Mouse (Mus musculus) testis, adult 2 months (tissue): ENCODE results near the gene Insc.

Experiments
- CTCF ChIP-seq: fragments of 200-500 bp; IDR thresholded peaks from 2 replicates; pipeline ENCODE4 v1.5.1; 2012; ENCODE audit warnings: low read depth, mild to moderate bottlenecking, inconsistent platforms, low read length, moderate library complexity; ENCODE audit not compliant: control insufficient read depth, insufficient read depth, insufficient replicate concordance
- POLR2A ChIP-seq: fragments of 200-500 bp; IDR thresholded peaks from 2 replicates; pipeline ENCODE4 v1.6.1; 2012; ENCODE audit warnings: low read depth, mild to moderate bottlenecking, inconsistent platforms, low read length, moderate library complexity; ENCODE audit not compliant: control insufficient read depth

DNA sequence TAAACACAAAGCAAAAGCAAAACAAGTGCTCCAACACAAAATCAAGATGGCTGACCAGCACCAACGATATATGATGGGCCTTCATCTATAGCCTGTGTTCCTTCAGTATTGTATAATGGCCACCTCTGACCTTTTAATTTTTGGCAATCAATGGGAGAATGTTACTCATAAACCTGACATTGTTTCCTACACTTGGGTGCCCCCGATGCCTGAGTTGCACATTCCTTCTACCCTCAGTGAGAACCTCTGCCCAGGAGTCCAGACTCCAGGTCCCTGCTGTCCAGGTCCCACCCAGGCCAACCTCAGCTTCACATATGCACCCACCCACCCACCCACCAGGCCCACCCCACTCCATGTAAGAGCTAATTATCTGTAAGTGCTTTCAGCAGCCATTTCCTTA is 79.2 kb downstream of the Insc start:
- TF ChIP-seq POLR2A (no peak), CTCF (no peak)
